Mouse (Mus musculus): ENCODE data around the gene Qrich1.

GRCm38 (mm10) chr9:108579344-108579690 is 62.7 kb downstream of the Qrich1 start:
- TF ChIP-seq CTCF (IDR thresholded peaks at IDR 0.05; ENCODE audit: insufficient read depth, low read depth, low read length) (no peak), POLR2A (IDR thresholded peaks at IDR 0.05; ENCODE audit: insufficient read depth, low read depth, low read length) (no peak)
